Mouse (Mus musculus): ENCODE measurements around the gene Smagp.

- no peak for TF ChIP-seq CTCF (IDR thresholded peaks at IDR 0.05; ENCODE audit: low read depth, low read length)
- no peak for TF ChIP-seq POLR2AphosphoS5 (IDR thresholded peaks at IDR 0.05; ENCODE audit: insufficient replicate concordance, low read depth, low read length)
Measured at GRCm38 (mm10) chr15:100580108-100580507, 56.6 kb downstream of the Smagp start.

All from G1E (cell line).